Mouse (Mus musculus): ENCODE data around the gene Ppp1r11. TPM values are rescaled to one million over a fixed set of nuclear protein-coding genes. Genes with fewer than 3 reads are reported as not detected.

Ppp1r11 gene
- polyA plus RNA-seq, 1 experiment from 2014 or later: 162 TPM

GRCm38 (mm10) chr17:36930233-36930632 lies 21.3 kb downstream of the Ppp1r11 start:
- Histone ChIP-seq H3K27ac (no peak overlapping the region), H3K27me3 (peaks cover 5% of the 10 kb centered on the region; the same call in 1 of the 2 replicates), H3K36me3 (ENCODE audit: poor library complexity, severe bottlenecking) (no peaks in the 10 kb centered on the region), H3K9ac (no peak overlapping the region), H3K4me2 (no peak overlapping the region), H3K4me3 (no peak overlapping the region), H3K4me1 (no peaks in the 10 kb centered on the region), H3K9me3 (replicated peaks) (no peaks in the 10 kb centered on the region)
- ATAC-seq: no peak
- 83% methylated on average over 6 of the region's 6 CpGs for WGBS

GRCm38 (mm10) chr17:36929236-36929932 lies 22.2 kb downstream of the Ppp1r11 start:
- no peak overlapping the region for H3K9ac ChIP-seq
- H3K27ac ChIP-seq: no peak overlapping the region
- no peak overlapping the region for H3K4me2 ChIP-seq
- peaks cover 4% of the 10 kb centered on the region; the same call in 1 of the 2 replicates for H3K27me3 ChIP-seq
- H3K4me1 ChIP-seq: no peaks in the 10 kb centered on the region
- no peaks in the 10 kb centered on the region for H3K36me3 ChIP-seq (ENCODE audit: poor library complexity, severe bottlenecking)
- no peaks in the 10 kb centered on the region for H3K9me3 ChIP-seq (replicated peaks)
- WGBS: 82% methylated on average over 12 of the region's 12 CpGs
- ATAC-seq: no peak
- no peak overlapping the region for H3K4me3 ChIP-seq

GRCm38 (mm10) chr17:36927496-36928120 lies 23.9 kb downstream of the Ppp1r11 start:
- H3K36me3 ChIP-seq (ENCODE audit: poor library complexity, severe bottlenecking): no peaks in the 10 kb centered on the region
- H3K27me3 ChIP-seq: no peaks in the 10 kb centered on the region
- no peaks in the 10 kb centered on the region for H3K9me3 ChIP-seq (replicated peaks)
- H3K27ac ChIP-seq: no peak overlapping the region
- no peak overlapping the region for H3K4me3 ChIP-seq
- no peak for ATAC-seq
- no peaks in the 10 kb centered on the region for H3K4me1 ChIP-seq
- no peak overlapping the region for H3K9ac ChIP-seq
- 70% methylated on average over 10 of the region's 10 CpGs for WGBS
- H3K4me2 ChIP-seq: no peak overlapping the region

GRCm38 (mm10) chr17:36923491-36923890 lies 28.1 kb downstream of the Ppp1r11 start:
- no peaks in the 10 kb centered on the region for H3K4me1 ChIP-seq
- no peak for ATAC-seq
- WGBS: 74% methylated on average over 4 of the region's 4 CpGs
- no peaks in the 10 kb centered on the region for H3K27me3 ChIP-seq
- no peaks in the 10 kb centered on the region for H3K9me3 ChIP-seq (replicated peaks)
- no peak overlapping the region for H3K27ac ChIP-seq
- no peak overlapping the region for H3K4me3 ChIP-seq
- no peak overlapping the region for H3K4me2 ChIP-seq
- H3K36me3 ChIP-seq (ENCODE audit: poor library complexity, severe bottlenecking): no peaks in the 10 kb centered on the region
- no peak overlapping the region for H3K9ac ChIP-seq

GRCm38 (mm10) chr17:36922715-36923114 lies 28.8 kb downstream of the Ppp1r11 start:
- H3K27ac ChIP-seq: no peak overlapping the region
- no peaks in the 10 kb centered on the region for H3K9me3 ChIP-seq (replicated peaks)
- WGBS: 88% methylated on average over 4 of the region's 4 CpGs
- H3K4me2 ChIP-seq: no peak overlapping the region
- H3K36me3 ChIP-seq (ENCODE audit: poor library complexity, severe bottlenecking): no peaks in the 10 kb centered on the region
- no peaks in the 10 kb centered on the region for H3K4me1 ChIP-seq
- no peak overlapping the region for H3K9ac ChIP-seq
- H3K4me3 ChIP-seq: no peak overlapping the region
- ATAC-seq: no peak
- H3K27me3 ChIP-seq: no peaks in the 10 kb centered on the region

- H3K4me1 ChIP-seq: no peaks in the 10 kb centered on the region
- 50% methylated on average over 15 of the region's 15 CpGs for WGBS
- H3K36me3 ChIP-seq (ENCODE audit: poor library complexity, severe bottlenecking): no peaks in the 10 kb centered on the region
- no peak overlapping the region for H3K4me2 ChIP-seq
- H3K27ac ChIP-seq: no peak overlapping the region
- H3K9ac ChIP-seq: no peak overlapping the region
- ATAC-seq: no peak
- no peak overlapping the region for H3K4me3 ChIP-seq
- H3K27me3 ChIP-seq: no peaks in the 10 kb centered on the region
- H3K9me3 ChIP-seq (replicated peaks): no peaks in the 10 kb centered on the region
Observed at GRCm38 (mm10) chr17:36920239-36920638, 31.3 kb downstream of the Ppp1r11 start.

- ATAC-seq: peak; percentile 30; the same call in 1 of the 2 replicates
- no peaks in the 10 kb centered on the region for H3K4me1 ChIP-seq
- H3K9me3 ChIP-seq (replicated peaks): no peaks in the 10 kb centered on the region
- H3K4me2 ChIP-seq: no peak overlapping the region
- 17% methylated on average over 9 of the region's 9 CpGs for WGBS
- H3K9ac ChIP-seq: no peak overlapping the region
- H3K4me3 ChIP-seq: no peak overlapping the region
- no peaks in the 10 kb centered on the region for H3K36me3 ChIP-seq (ENCODE audit: poor library complexity, severe bottlenecking)
- H3K27ac ChIP-seq: no peak overlapping the region
- no peaks in the 10 kb centered on the region for H3K27me3 ChIP-seq
Observed at GRCm38 (mm10) chr17:36915076-36915475, 36.5 kb downstream of the Ppp1r11 start.

- Histone ChIP-seq H3K9me3 (replicated peaks) (no peaks in the 10 kb centered on the region), H3K4me1 (no peaks in the 10 kb centered on the region), H3K4me2 (no peak overlapping the region), H3K4me3 (no peak overlapping the region), H3K9ac (no peak overlapping the region), H3K27ac (no peak overlapping the region), H3K27me3 (no peaks in the 10 kb centered on the region), H3K36me3 (ENCODE audit: poor library complexity, severe bottlenecking) (no peaks in the 10 kb centered on the region)
- ATAC-seq: peak; percentile 55; the same call in 1 of the 2 replicates
- 17% methylated on average over 2 of the region's 2 CpGs for WGBS
Observed at GRCm38 (mm10) chr17:36914108-36914507, 37.4 kb downstream of the Ppp1r11 start.

GRCm38 (mm10) chr17:36912031-36912430 lies 39.5 kb downstream of the Ppp1r11 start:
- Histone ChIP-seq H3K36me3 (ENCODE audit: poor library complexity, severe bottlenecking) (no peaks in the 10 kb centered on the region), H3K9me3 (replicated peaks) (no peaks in the 10 kb centered on the region), H3K9ac (no peak overlapping the region), H3K27ac (no peak overlapping the region), H3K27me3 (no peaks in the 10 kb centered on the region), H3K4me2 (no peak overlapping the region), H3K4me3 (no peak overlapping the region), H3K4me1 (no peaks in the 10 kb centered on the region)
- ATAC-seq: no peak
- 83% methylated on average over 2 of the region's 2 CpGs for WGBS

- no peak overlapping the region for H3K9ac ChIP-seq
- no peaks in the 10 kb centered on the region for H3K9me3 ChIP-seq (replicated peaks)
- H3K4me1 ChIP-seq: no peaks in the 10 kb centered on the region
- H3K36me3 ChIP-seq (ENCODE audit: poor library complexity, severe bottlenecking): no peaks in the 10 kb centered on the region
- no peaks in the 10 kb centered on the region for H3K27me3 ChIP-seq
- no peak overlapping the region for H3K4me2 ChIP-seq
- H3K27ac ChIP-seq: no peak overlapping the region
- 59% methylated on average over 4 of the region's 4 CpGs for WGBS
- no peak overlapping the region for H3K4me3 ChIP-seq
- ATAC-seq: no peak
Observed at GRCm38 (mm10) chr17:36909802-36910201, 41.7 kb downstream of the Ppp1r11 start.

GRCm38 (mm10) chr17:36908235-36908634 lies 43.3 kb downstream of the Ppp1r11 start:
- H3K4me1 ChIP-seq: no peaks in the 10 kb centered on the region
- H3K9me3 ChIP-seq (replicated peaks): no peaks in the 10 kb centered on the region
- H3K36me3 ChIP-seq (ENCODE audit: poor library complexity, severe bottlenecking): no peaks in the 10 kb centered on the region
- no peak overlapping the region for H3K4me2 ChIP-seq
- WGBS: 41% methylated on average over 1 of the region's 1 CpGs
- H3K9ac ChIP-seq: no peak overlapping the region
- no peak overlapping the region for H3K27ac ChIP-seq
- H3K4me3 ChIP-seq: no peak overlapping the region
- ATAC-seq: no peak
- no peaks in the 10 kb centered on the region for H3K27me3 ChIP-seq

- H3K4me3 ChIP-seq: no peak overlapping the region
- H3K27me3 ChIP-seq: no peaks in the 10 kb centered on the region
- no peak overlapping the region for H3K27ac ChIP-seq
- H3K9me3 ChIP-seq (replicated peaks): no peaks in the 10 kb centered on the region
- H3K36me3 ChIP-seq (ENCODE audit: poor library complexity, severe bottlenecking): no peaks in the 10 kb centered on the region
- no peak overlapping the region for H3K4me2 ChIP-seq
- WGBS: 75% methylated on average over 3 of the region's 3 CpGs
- H3K4me1 ChIP-seq: no peaks in the 10 kb centered on the region
- H3K9ac ChIP-seq: no peak overlapping the region
- no peak for ATAC-seq
Observed at GRCm38 (mm10) chr17:36903651-36904050, 47.9 kb downstream of the Ppp1r11 start.

Data from forebrain, embryonic 13.5 days (tissue).